Comparison of ENCODE assay signal across 8 mouse cellular contexts in genomic region chr6:72164321-72165275, GRCm38 (mm10).
A peak's percentile ranks its signal among the peaks of the same experiment; 100 is the strongest.
DNase-seq lines count a peak whose midpoint lies in the region; ATAC-seq and TF ChIP-seq lines count a peak whose summit lies in the region.

No protein-coding gene starts in this region.

- H3K4me3 ChIP-seq in ES-Bruce4 (ENCODE audit: low read depth, low read length), result no peak overlapping the region
- H3K4me3 ChIP-seq in forebrain, embryonic 13.5 days, result no peak overlapping the region
- H3K4me3 ChIP-seq in liver, embryonic 15.5 days (replicated peaks), result no peak overlapping the region
- no peak overlapping the region for H3K4me3 ChIP-seq in neural tube, embryonic 11.5 days (ENCODE audit: low read depth, low read length)
- no peak overlapping the region for H3K4me3 ChIP-seq in stomach, embryonic 16.5 days (replicated peaks; ENCODE audit: low read length)

- no peaks in the 10 kb centered on the region for H3K27me3 ChIP-seq in ES-Bruce4 (ENCODE audit: control insufficient read depth, insufficient read depth, low read length, poor library complexity, severe bottlenecking)
- no peaks in the 10 kb centered on the region for H3K27me3 ChIP-seq in forebrain, embryonic 13.5 days
- H3K27me3 ChIP-seq in liver, embryonic 15.5 days, result peaks cover 6% of the 10 kb centered on the region; the same call in 1 of the 2 replicates
- H3K27me3 ChIP-seq in neural tube, embryonic 11.5 days (ENCODE audit: control insufficient read depth, insufficient read depth, low read length), result no peaks in the 10 kb centered on the region
- no peaks in the 10 kb centered on the region for H3K27me3 ChIP-seq in stomach, embryonic 16.5 days (ENCODE audit: control insufficient read depth, insufficient read depth, low read length)

- TF ChIP-seq CTCF in ES-Bruce4 (IDR thresholded peaks at IDR 0.05; ENCODE audit: low read depth, low read length), result peak; percentile 89

- peak; percentile 97 for ATAC-seq in forebrain, embryonic 13.5 days
- peak; percentile 27 for ATAC-seq in liver, embryonic 15.5 days (ENCODE audit: insufficient read depth)
- ATAC-seq in neural tube, embryonic 11.5 days (ENCODE audit: insufficient read depth, low FRiP score, low TSS enrichment), result peak; percentile 78
- ATAC-seq in stomach, embryonic 16.5 days (ENCODE audit: insufficient read depth, low FRiP score), result peak; percentile 85

- TF ChIP-seq EP300 in ES-Bruce4 (IDR thresholded peaks at IDR 0.05; ENCODE audit: insufficient read depth, low read depth, low read length), result 0 out of 2 replicates have a peak, but pooled peaks have one; percentile 6

- no peak overlapping the region for H3K27ac ChIP-seq in ES-Bruce4 (ENCODE audit: insufficient read depth, low read length)
- H3K27ac ChIP-seq in forebrain, embryonic 13.5 days, result no peak overlapping the region
- H3K27ac ChIP-seq in liver, embryonic 15.5 days (replicated peaks), result 0 out of 2 replicates have a peak overlapping the region, but pooled peaks have one; percentile 7
- H3K27ac ChIP-seq in neural tube, embryonic 11.5 days (ENCODE audit: low read depth, low read length), result no peak overlapping the region
- no peak overlapping the region for H3K27ac ChIP-seq in stomach, embryonic 16.5 days (ENCODE audit: low read length)

- H3K36me3 ChIP-seq in ES-Bruce4 (ENCODE audit: control insufficient read depth, insufficient read depth, low read length, poor library complexity, severe bottlenecking), result no peaks in the 10 kb centered on the region
- H3K36me3 ChIP-seq in forebrain, embryonic 13.5 days (ENCODE audit: poor library complexity, severe bottlenecking), result no peaks in the 10 kb centered on the region
- H3K36me3 ChIP-seq in liver, embryonic 15.5 days (replicated peaks), result no peaks in the 10 kb centered on the region
- no peaks in the 10 kb centered on the region for H3K36me3 ChIP-seq in neural tube, embryonic 11.5 days (ENCODE audit: control insufficient read depth, insufficient read depth, low read length)
- no peaks in the 10 kb centered on the region for H3K36me3 ChIP-seq in stomach, embryonic 16.5 days (ENCODE audit: control insufficient read depth, insufficient read depth, low read length)

- H3K9me3 ChIP-seq in ES-Bruce4 (replicated peaks; ENCODE audit: control insufficient read depth, insufficient read depth, low read length, poor library complexity, severe bottlenecking), result no peaks in the 10 kb centered on the region
- no peaks in the 10 kb centered on the region for H3K9me3 ChIP-seq in forebrain, embryonic 13.5 days (replicated peaks)
- H3K9me3 ChIP-seq in liver, embryonic 15.5 days (replicated peaks), result no peaks in the 10 kb centered on the region
- H3K9me3 ChIP-seq in neural tube, embryonic 11.5 days (ENCODE audit: control insufficient read depth, low read length), result no peaks in the 10 kb centered on the region
- no peaks in the 10 kb centered on the region for H3K9me3 ChIP-seq in stomach, embryonic 16.5 days (replicated peaks; ENCODE audit: control insufficient read depth, low read length)

- H3K4me1 ChIP-seq in ES-Bruce4 (ENCODE audit: control insufficient read depth, insufficient read depth, low read length), result no peaks in the 10 kb centered on the region
- peaks cover 4% of the 10 kb centered on the region; the same call in 1 of the 2 replicates for H3K4me1 ChIP-seq in forebrain, embryonic 13.5 days
- peaks cover 27% of the 10 kb centered on the region for H3K4me1 ChIP-seq in liver, embryonic 15.5 days (replicated peaks)
- H3K4me1 ChIP-seq in neural tube, embryonic 11.5 days (ENCODE audit: control insufficient read depth, insufficient read depth, low read length), result no peaks in the 10 kb centered on the region
- no peaks in the 10 kb centered on the region for H3K4me1 ChIP-seq in stomach, embryonic 16.5 days (ENCODE audit: control insufficient read depth, insufficient read depth, low read length)

- TF ChIP-seq POLR2A in ES-Bruce4 (IDR thresholded peaks at IDR 0.05; ENCODE audit: insufficient read depth, low read length), result no peak

- peak; percentile 77 for DNase-seq in c-Kit-positive CD71-positive TER-119-positive erythroid progenitor cells, embryonic 14.5 days (ENCODE audit: low spot score)
- peak; percentile 91 to 94 for DNase-seq in heart, postnatal 10 days
- peak; percentile 94 for DNase-seq in kidney, postnatal 4 days
- DNase-seq in neural tube, embryonic 11.5 days (ENCODE audit: low spot score), result peak; percentile 93

- intact Hi-C loops in heart, postnatal 10 days (cut with DNase I), result loop anchor here (1.0 to 10.0 kb wide), 4 partner anchors 66 to 300 kb away; partner anchors contain the start of genes Polr1a and Ptcd3

- no peak overlapping the region for H3K9ac ChIP-seq in ES-Bruce4 (ENCODE audit: low read depth, poor library complexity, severe bottlenecking)
- H3K9ac ChIP-seq in forebrain, embryonic 13.5 days, result no peak overlapping the region
- H3K9ac ChIP-seq in liver, embryonic 15.5 days, result no peak overlapping the region
- no peak overlapping the region for H3K9ac ChIP-seq in neural tube, embryonic 11.5 days (ENCODE audit: low read length)
- H3K9ac ChIP-seq in stomach, embryonic 16.5 days (ENCODE audit: low read length), result peak overlapping the region; percentile 40; the same call in 1 of the 2 replicates

- 21% methylated on average over 20 of the region's 20 CpGs for WGBS in forebrain, embryonic 13.5 days
- 14% methylated on average over 20 of the region's 20 CpGs for WGBS in liver, embryonic 15.5 days (ENCODE audit: insufficient replicate concordance)
- WGBS in neural tube, embryonic 11.5 days, result 19% methylated on average over 20 of the region's 20 CpGs
- WGBS in stomach, embryonic 16.5 days, result 18% methylated on average over 20 of the region's 20 CpGs

- H3K4me2 ChIP-seq in forebrain, embryonic 13.5 days, result no peak overlapping the region
- no peak overlapping the region for H3K4me2 ChIP-seq in liver, embryonic 15.5 days
- no peak overlapping the region for H3K4me2 ChIP-seq in neural tube, embryonic 11.5 days (ENCODE audit: low read depth)
- no peak overlapping the region for H3K4me2 ChIP-seq in stomach, embryonic 16.5 days (ENCODE audit: low read depth, low read length)

Comparison
In these comparisons a context has a peak if more than half of its experiments do, and no peak if none do; other contexts are left out.
1. ATAC-seq: peak in every context shown above with its lines; median percentile 97 in forebrain, embryonic 13.5 days; 85 in stomach, embryonic 16.5 days; 78 in neural tube, embryonic 11.5 days; 27 in liver, embryonic 15.5 days.